Mouse (Mus musculus) olfactory bulb, adult 2 months (tissue): ENCODE results near the gene Mrpl9. TPM values are rescaled to one million over a fixed set of nuclear protein-coding genes. Genes with fewer than 3 reads are reported as not detected.

Source experiments
- H3K27ac ChIP-seq: fragments of 200-500 bp; 2 replicates; pipeline ENCODE4 v1.5.1; 2012; ENCODE audit warnings: low read depth, low read length; ENCODE audit not compliant: insufficient read depth
- H3K4me1 ChIP-seq: fragments of 200-500 bp; 2 replicates; pipeline ENCODE4 v1.6.1; 2012; ENCODE audit warnings: low read length; ENCODE audit not compliant: control insufficient read depth, insufficient read depth
- H3K4me3 ChIP-seq: fragments of 200-500 bp; 2 replicates; pipeline ENCODE4 v1.5.1; 2012; ENCODE audit warnings: mild to moderate bottlenecking, low read depth, low read length, moderate library complexity; ENCODE audit not compliant: insufficient read depth
- CTCF ChIP-seq: fragments of 200-500 bp; IDR thresholded peaks from 2 replicates; pipeline ENCODE4 v1.5.1; 2012; ENCODE audit warnings: low read depth, mild to moderate bottlenecking, low read length, moderate library complexity; ENCODE audit not compliant: insufficient read depth
- POLR2A ChIP-seq: fragments of 200-500 bp; IDR thresholded peaks from 2 replicates; pipeline ENCODE4 v1.6.1; 2012; ENCODE audit warnings: mild to moderate bottlenecking, low read depth, low read length, moderate library complexity; ENCODE audit not compliant: insufficient read depth
- WGBS: fragments of 180-500 bp; shearing (Covaris S2); methylation state at CpG from one replicate; pipeline ENCODE4 v1.1.7; 2018; 5-methylcytosine and 5-hydroxymethylcytosine counted together
- polyA plus RNA-seq: library from polyadenylated mRNA; stranded (reverse); fragments of >200 nt; gene quantifications from 2 replicates; pipeline ENCODE4 v1.2.4, GENCODE M21; 2012; ENCODE audit warnings: low replicate concordance; ENCODE audit not compliant: missing spikeins, insufficient read depth, insufficient read length

The Mrpl9 gene
- polyA plus RNA-seq, 1 experiment: not detected

- peak overlapping the region; percentile 96 for H3K27ac ChIP-seq
- peak overlapping the region; percentile 78 for H3K4me3 ChIP-seq
- peaks cover 47% of the 10 kb centered on the region for H3K4me1 ChIP-seq
- WGBS: 10% methylated on average over 4 of the region's 4 CpGs
- TF ChIP-seq CTCF: no peak
- TF ChIP-seq POLR2A: no peak
Observed at GRCm38 (mm10) chr3:94477444-94477843, 34.3 kb downstream of the Mrpl9 start.

DNA sequence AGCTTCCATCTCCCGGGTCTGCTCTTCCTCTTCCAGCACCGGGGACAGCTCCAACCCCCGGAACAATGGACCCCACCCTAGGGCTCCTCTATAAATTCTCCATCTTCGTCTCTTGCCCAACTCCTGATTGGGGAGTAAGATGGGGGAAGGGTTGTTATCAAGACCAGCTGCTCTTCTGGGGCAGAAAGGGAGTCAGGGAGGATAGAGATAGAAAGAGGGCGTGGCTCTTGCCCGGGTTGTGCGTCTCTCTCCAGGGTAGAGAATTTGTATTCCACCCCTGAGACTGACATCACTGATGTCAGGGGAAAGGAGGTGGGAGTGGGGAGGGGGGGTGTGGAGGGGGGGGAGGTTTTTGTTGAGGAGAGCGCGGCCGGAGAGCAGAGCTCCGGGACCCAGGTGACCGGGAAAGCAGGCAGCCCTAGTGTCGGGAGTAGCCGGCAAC lies 34.9 kb downstream of the Mrpl9 start, which contains the start of gene Celf3:
Celf3 (plus strand) TSS at position 315 of the 442 bp plus-strand sequence.
- Histone ChIP-seq H3K27ac (peak within 1 kb of the TSS; percentile 96), H3K4me1 (peaks cover 47% of the 10 kb centered on the region), H3K4me3 (peak within 1 kb of the TSS; percentile 78)
- TF ChIP-seq POLR2A: no peak; the same call in 1 of the 2 replicates
- no peak for TF ChIP-seq CTCF
- WGBS: 2% methylated on average over 14 of the region's 14 CpGs

- Histone ChIP-seq H3K4me1 (peaks cover 45% of the 10 kb centered on the region), H3K27ac (peak overlapping the region; percentile 96), H3K4me3 (peak overlapping the region; percentile 78)
- no peak for TF ChIP-seq CTCF
- no peak for TF ChIP-seq POLR2A
- WGBS: 3% methylated on average over 9 of the region's 9 CpGs
Observed at GRCm38 (mm10) chr3:94478591-94479169, 35.6 kb downstream of the Mrpl9 start.

DNA sequence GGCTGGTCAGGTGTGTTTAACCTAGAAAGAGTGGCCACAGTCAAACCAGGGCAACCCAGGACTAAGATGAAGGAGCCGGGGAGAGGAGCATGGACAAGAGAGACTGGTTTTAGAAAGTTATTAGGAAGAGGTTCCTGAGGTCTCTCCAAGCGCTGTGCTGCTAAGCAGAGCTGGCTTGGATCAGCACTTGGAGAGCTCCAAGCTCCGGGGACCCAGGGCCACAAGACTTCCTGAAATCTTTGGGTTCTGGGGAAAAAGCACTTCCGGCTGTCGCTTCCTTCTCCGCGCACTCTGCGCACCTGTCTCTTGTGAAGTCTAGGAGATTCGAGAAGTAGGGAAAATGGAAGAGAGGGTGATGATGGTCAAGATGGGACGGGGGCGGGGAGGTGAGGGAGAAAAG lies 36.4 kb downstream of the Mrpl9 start:
- 7% methylated on average over 11 of the region's 11 CpGs for WGBS
- Histone ChIP-seq H3K4me1 (peaks cover 50% of the 10 kb centered on the region), H3K4me3 (peak overlapping the region; percentile 78), H3K27ac (peak overlapping the region; percentile 96)
- TF ChIP-seq POLR2A: no peak
- no peak for TF ChIP-seq CTCF

DNA sequence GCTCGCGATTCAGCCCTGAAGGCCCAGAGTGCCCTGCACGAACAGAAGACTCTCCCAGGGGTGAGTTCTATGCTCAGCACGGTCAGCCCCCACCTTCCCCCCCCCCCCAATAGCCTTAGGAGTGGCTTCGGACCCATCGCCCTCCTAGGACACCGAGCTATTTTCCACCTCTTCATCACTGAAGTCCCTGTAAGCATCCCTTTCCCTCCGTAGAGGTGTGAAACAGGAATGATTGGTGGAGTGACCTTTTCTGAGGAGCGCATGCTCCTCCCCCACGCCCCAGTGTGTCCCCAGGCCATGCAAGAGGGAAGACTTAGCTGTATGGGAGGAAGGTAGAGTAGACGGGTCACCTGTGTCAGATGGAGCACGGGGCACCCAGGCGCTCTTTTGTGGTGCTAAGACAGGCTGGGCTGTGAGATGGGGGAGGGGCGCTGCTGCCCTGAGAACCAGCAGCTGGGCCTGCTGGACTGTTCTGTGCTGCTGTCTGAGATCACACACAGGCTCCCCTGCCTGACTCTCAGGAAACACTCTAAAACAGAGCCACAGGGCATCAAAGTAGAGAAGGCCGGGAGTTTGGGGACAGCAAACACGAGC lies 37.3 kb downstream of the Mrpl9 start, which contains the start of gene Riiad1:
Riiad1 (minus strand) TSS at position 51 of the 594 bp plus-strand sequence.
- no peak for TF ChIP-seq POLR2A
- no peak for TF ChIP-seq CTCF
- peak within 1 kb of the TSS; percentile 78 for H3K4me3 ChIP-seq
- H3K4me1 ChIP-seq: peaks cover 58% of the 10 kb centered on the region
- 19% methylated on average over 16 of the region's 16 CpGs for WGBS
- peak within 1 kb of the TSS; percentile 96 for H3K27ac ChIP-seq

DNA sequence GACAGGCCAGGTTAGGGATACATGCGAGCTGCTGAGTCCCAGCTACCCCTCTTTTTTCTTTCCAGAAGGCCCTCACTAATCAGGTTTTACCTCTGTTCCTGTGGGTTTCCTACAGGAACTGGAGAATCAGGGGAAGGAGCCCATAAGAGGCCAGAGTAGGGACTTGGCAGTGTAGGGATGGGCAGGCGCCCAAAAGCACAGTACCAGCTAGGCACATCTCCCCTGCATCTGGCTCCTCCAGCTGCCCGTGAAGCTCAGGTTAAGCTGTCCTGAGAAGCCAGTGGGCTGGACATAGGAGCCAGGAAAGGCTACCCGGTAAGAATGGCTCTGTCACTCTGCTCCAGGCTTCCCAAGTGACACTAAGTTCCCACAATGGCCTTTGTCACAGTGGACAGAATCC lies 38.3 kb downstream of the Mrpl9 start:
- WGBS: 54% methylated on average over 4 of the region's 4 CpGs
- peak overlapping the region; percentile 20; the same call in 1 of the 2 replicates for H3K27ac ChIP-seq

DNA sequence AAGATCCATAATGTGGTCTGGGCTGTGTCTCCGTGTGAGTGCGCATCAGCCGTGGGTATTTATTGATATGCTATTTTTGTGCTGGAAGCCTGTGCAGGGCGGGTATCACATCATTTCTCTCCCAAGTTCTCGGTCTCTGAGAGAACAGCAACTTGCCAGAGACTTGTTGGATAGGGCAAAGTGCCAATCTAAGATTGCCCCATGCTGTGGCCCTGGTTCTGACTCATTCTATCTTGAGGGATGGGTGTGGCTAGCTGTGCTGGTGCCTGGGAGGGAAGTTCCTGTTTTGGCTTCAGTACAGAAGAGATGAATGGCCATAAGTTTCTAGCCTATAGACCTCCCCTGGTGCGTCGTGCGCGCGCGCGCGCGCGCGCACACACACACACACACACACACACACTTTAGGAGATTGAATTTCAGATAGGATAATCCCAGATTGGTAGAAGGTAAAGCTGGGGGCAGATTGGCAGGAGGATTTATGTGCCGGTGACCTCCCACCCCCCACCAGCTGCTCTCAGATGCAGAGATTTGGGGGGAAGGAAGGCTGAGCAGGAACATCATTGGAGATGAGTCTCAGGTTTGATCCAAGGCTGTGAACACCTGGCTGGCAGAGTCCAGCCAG lies 39.8 kb downstream of the Mrpl9 start:
- Histone ChIP-seq H3K27ac (peak overlapping the region; percentile 86), H3K4me3 (0 out of 2 replicates have a peak overlapping the region, but pooled peaks have one; percentile 2), H3K4me1 (peaks cover 72% of the 10 kb centered on the region)
- TF ChIP-seq POLR2A (no peak), CTCF (no peak)
- 57% methylated on average over 17 of the region's 17 CpGs for WGBS

More for the DNA sequence above, 38.3 kb downstream of the Mrpl9 start:
- Histone ChIP-seq H3K4me1 (peaks cover 64% of the 10 kb centered on the region), H3K4me3 (no peak overlapping the region)
- TF ChIP-seq CTCF: no peak
- TF ChIP-seq POLR2A: no peak

DNA sequence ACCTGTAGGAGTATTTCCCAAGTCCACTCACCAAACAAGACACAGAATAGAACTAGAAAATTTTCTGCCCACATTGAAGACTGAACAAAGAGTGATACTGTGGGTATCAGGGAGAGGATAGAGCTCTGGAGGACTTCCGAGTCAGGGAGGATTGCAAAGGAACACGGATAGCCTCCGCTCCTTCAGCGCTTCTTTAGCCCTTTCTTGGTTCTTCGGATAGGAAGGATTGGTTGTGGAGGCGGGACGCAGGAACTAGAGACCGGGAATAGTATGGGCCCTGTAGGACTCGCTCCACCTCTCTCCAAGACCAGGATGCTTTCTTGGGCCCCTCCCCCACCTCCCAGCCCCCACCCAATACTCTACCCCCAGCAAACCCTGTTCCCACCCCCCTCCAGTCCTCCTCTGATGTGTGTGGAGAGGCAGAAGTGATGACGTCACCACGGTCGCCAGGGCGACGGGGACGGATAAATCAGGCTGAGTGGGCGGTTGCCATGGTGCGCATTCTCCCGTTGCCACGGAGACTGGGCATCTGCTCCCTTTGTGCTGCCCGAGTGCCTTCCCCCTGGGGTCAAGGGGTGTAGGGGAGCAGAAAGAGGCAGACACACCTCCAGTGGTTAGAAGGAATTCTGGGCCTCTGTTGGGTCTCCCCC lies 40.8 kb downstream of the Mrpl9 start:
- Histone ChIP-seq H3K4me1 (peaks cover 78% of the 10 kb centered on the region), H3K4me3 (peak overlapping the region; percentile 20), H3K27ac (peak overlapping the region; percentile 96)
- 9% methylated on average over 20 of the region's 20 CpGs for WGBS
- 0 out of 2 replicates have a peak, but pooled peaks have one; percentile 12 for TF ChIP-seq CTCF
- no peak for TF ChIP-seq POLR2A

- H3K27ac ChIP-seq: peak overlapping the region; percentile 96; the same call in 1 of the 2 replicates
- H3K4me1 ChIP-seq: peaks cover 84% of the 10 kb centered on the region
Observed at GRCm38 (mm10) chr3:94485922-94486321, 42.8 kb downstream of the Mrpl9 start.

More at GRCm38 (mm10) chr3:94485922-94486321, 42.8 kb downstream of the Mrpl9 start:
- WGBS: 21% methylated on average over 7 of the region's 7 CpGs
- H3K4me3 ChIP-seq: no peak overlapping the region
- no peak for TF ChIP-seq POLR2A
- no peak for TF ChIP-seq CTCF
